Mouse (Mus musculus) heart, adult 2 months (tissue): ENCODE results near the gene Atraid. TPM values are rescaled to one million over a fixed set of nuclear protein-coding genes. Genes with fewer than 3 reads are reported as not detected.
"Not testable (repeated sequence)": the region's sequence is repeated elsewhere in the genome, so short reads cannot be mapped to it uniquely, and the experiment has no call there.

ENCODE experiments used
- DNase-seq, 2 experiments: peaks; one replicate each; pipeline ENCODE4 v3.0.0; 2021
- H3K27ac ChIP-seq: fragments of 200-600 bp; 2 replicates; pipeline ENCODE4 v1.8.1; 2022
- H3K27me3 ChIP-seq: fragments of 200-500 bp; 2 replicates; pipeline ENCODE4 v1.6.1; 2012; ENCODE audit warnings: mild to moderate bottlenecking, low read length, inconsistent platforms, mixed read lengths; ENCODE audit not compliant: control insufficient read depth, insufficient read depth
- H3K36me3 ChIP-seq: fragments of 200-500 bp; 2 replicates; pipeline ENCODE4 v1.6.1; 2012; ENCODE audit warnings: low read length, inconsistent platforms; ENCODE audit not compliant: control insufficient read depth, insufficient read depth
- H3K4me1 ChIP-seq: fragments of 200-500 bp; 2 replicates; pipeline ENCODE4 v1.6.1; 2011; ENCODE audit warnings: low read length; ENCODE audit not compliant: control insufficient read depth, insufficient read depth
- H3K4me3 ChIP-seq: fragments of 200-600 bp; 2 replicates; pipeline ENCODE4 v1.8.1; 2022
- H3K79me2 ChIP-seq: fragments of 200-500 bp; replicated peaks from 2 replicates; pipeline ENCODE4 v1.6.1; 2012; ENCODE audit warnings: mild to moderate bottlenecking, inconsistent platforms, low read length, moderate library complexity, mixed read lengths; ENCODE audit not compliant: control insufficient read depth, insufficient read depth
- H3K9ac ChIP-seq: fragments of 200-500 bp; 2 replicates; pipeline ENCODE4 v1.6.1; 2012; ENCODE audit warnings: low read depth, mild to moderate bottlenecking, control low read depth, inconsistent platforms, low read length, mixed read lengths
- CTCF ChIP-seq: fragments of 200-600 bp; IDR thresholded peaks from 2 replicates; pipeline ENCODE4 v1.8.1; 2022; ENCODE audit warnings: antibody characterized with exemption, mild to moderate bottlenecking, moderate library complexity
- EP300 ChIP-seq: fragments of 200-500 bp; IDR thresholded peaks from 2 replicates; pipeline ENCODE4 v1.6.1; 2011; ENCODE audit warnings: low read depth, low read length, control low read depth; ENCODE audit not compliant: insufficient read depth
- POLR2A ChIP-seq: fragments of 200-500 bp; IDR thresholded peaks from 2 replicates; pipeline ENCODE4 v1.6.1; 2011; ENCODE audit warnings: mild to moderate bottlenecking, low read depth, low read length, control low read depth; ENCODE audit not compliant: insufficient read depth
- WGBS: fragments of 180-500 bp; shearing (Covaris S2); methylation state at CpG from one replicate; pipeline ENCODE4 v1.1.7; 2018; 5-methylcytosine and 5-hydroxymethylcytosine counted together
- intact Hi-C: fragments of 180-260 bp; cut with DNase I; formaldehyde crosslinking; loops from one replicate; pipeline ENCODE4 v1.15.1; 2025
- polyA plus RNA-seq: library from polyadenylated mRNA; depleted of rRNA; stranded (reverse); fragments of >200 nt; gene quantifications from 2 replicates; pipeline ENCODE4 v1.2.3, GENCODE M21; 2012
- total RNA-seq, 2 experiments: library from RNA; stranded (reverse); gene quantifications; 2 replicates each; pipeline ENCODE4 v1.2.3; 2021

Atraid gene
- total and polyA plus RNA-seq, 3 experiments, result 44.2 to 100 (median 45.6) TPM

- no peak overlapping the region for H3K9ac ChIP-seq
- no peak overlapping the region for H3K4me3 ChIP-seq
- no peaks in the 10 kb centered on the region for H3K79me2 ChIP-seq
- 76% methylated on average over 4 of the region's 4 CpGs for WGBS
- H3K27me3 ChIP-seq, result no peaks in the 10 kb centered on the region
- no peaks in the 10 kb centered on the region for H3K4me1 ChIP-seq
- no peaks in the 10 kb centered on the region for H3K36me3 ChIP-seq
- H3K27ac ChIP-seq, result no peak overlapping the region
- TF ChIP-seq POLR2A, result no peak
- no peak for TF ChIP-seq CTCF
- TF ChIP-seq EP300, result no peak
- DNase-seq, result no peak
- intact Hi-C loops, result no loop called here
Observed at GRCm38 (mm10) chr5:31030926-31031325, 17.2 kb upstream of the Atraid start.

- Histone ChIP-seq H3K4me1 (no peaks in the 10 kb centered on the region), H3K4me3 (no peak overlapping the region), H3K27ac (no peak overlapping the region), H3K27me3 (no peaks in the 10 kb centered on the region), H3K36me3 (no peaks in the 10 kb centered on the region), H3K9ac (no peak overlapping the region), H3K79me2 (no peaks in the 10 kb centered on the region)
- WGBS, result 84% methylated on average over 8 of the region's 8 CpGs
- intact Hi-C loops, result no loop called here
- TF ChIP-seq CTCF (no peak), POLR2A (no peak), EP300 (no peak)
- no peak for DNase-seq
Observed at GRCm38 (mm10) chr5:31031508-31031907, 16.6 kb upstream of the Atraid start.

- Histone ChIP-seq H3K36me3 (no peaks in the 10 kb centered on the region), H3K27me3 (no peaks in the 10 kb centered on the region), H3K79me2 (no peaks in the 10 kb centered on the region), H3K27ac (no peak overlapping the region), H3K4me3 (no peak overlapping the region), H3K9ac (no peak overlapping the region), H3K4me1 (no peaks in the 10 kb centered on the region)
- TF ChIP-seq POLR2A, result no peak
- WGBS, result 89% methylated on average over 6 of the region's 6 CpGs
- DNase-seq, result no peak
- intact Hi-C loops, result no loop called here
Observed at GRCm38 (mm10) chr5:31034669-31035068, 13.4 kb upstream of the Atraid start.

GRCm38 (mm10) chr5:31036556-31036955, 11.6 kb upstream of the Atraid start:
- intact Hi-C loops, H3K79me2 ChIP-seq, H3K9ac ChIP-seq, H3K4me3 ChIP-seq, H3K36me3 ChIP-seq, H3K27ac ChIP-seq, H3K4me1 ChIP-seq, H3K27me3 ChIP-seq, DNase-seq: not testable (repeated sequence)
- 85% methylated on average over 11 of the region's 11 CpGs for WGBS

- intact Hi-C loops, result no loop called here
- H3K36me3 ChIP-seq, result no peaks in the 10 kb centered on the region
- no peak overlapping the region for H3K4me3 ChIP-seq
- DNase-seq, result no peak
- WGBS, result 88% methylated on average over 7 of the region's 7 CpGs
- H3K9ac ChIP-seq, result no peak overlapping the region
- TF ChIP-seq POLR2A (no peak), CTCF (no peak), EP300 (no peak)
- no peaks in the 10 kb centered on the region for H3K79me2 ChIP-seq
- no peaks in the 10 kb centered on the region for H3K4me1 ChIP-seq
- no peaks in the 10 kb centered on the region for H3K27me3 ChIP-seq
- H3K27ac ChIP-seq, result no peak overlapping the region
Observed at GRCm38 (mm10) chr5:31038171-31038845, 9.8 kb upstream of the Atraid start.

- Histone ChIP-seq H3K79me2 (no peaks in the 10 kb centered on the region), H3K27me3 (no peaks in the 10 kb centered on the region), H3K4me3 (no peak overlapping the region), H3K36me3 (no peaks in the 10 kb centered on the region), H3K27ac (no peak overlapping the region), H3K9ac (no peak overlapping the region), H3K4me1 (no peaks in the 10 kb centered on the region; the same call in 1 of the 2 replicates)
- WGBS, result 88% methylated on average over 6 of the region's 6 CpGs
- intact Hi-C loops, result loop anchor here (5.0 kb wide), 1 partner anchor 124 kb away; the partner anchor contains the start of gene Khk
- no peak for DNase-seq
- no peak for TF ChIP-seq EP300
Observed at GRCm38 (mm10) chr5:31046416-31046815, 1.7 kb upstream of the Atraid start.
